Mouse (Mus musculus) midbrain, embryonic 12.5 days (tissue): Measurements from ENCODE around the gene Nfatc2. TPM values are rescaled to one million over a fixed set of nuclear protein-coding genes. Genes with fewer than 3 reads are reported as not detected.

ENCODE experiments used
- ATAC-seq: fragments of 200-750 bp; cut with Nextera tagmentation; 2 replicates; pipeline ENCODE4 v1.8.0; 2017; ENCODE audit warnings: low read depth, moderate TSS enrichment, moderate library complexity; ENCODE audit not compliant: low FRiP score
- H3K27ac ChIP-seq: fragments of 300-500 bp; sonication (generic); replicated peaks from 2 replicates; pipeline ENCODE4 v1.5.1; 2016; ENCODE audit warnings: mild to moderate bottlenecking
- H3K27me3 ChIP-seq: fragments of 300-500 bp; sonication (generic); 2 replicates; pipeline ENCODE4 v1.6.1; 2016; ENCODE audit warnings: mild to moderate bottlenecking
- H3K36me3 ChIP-seq: fragments of 300-500 bp; sonication (generic); 2 replicates; pipeline ENCODE4 v1.6.1; 2016
- H3K4me1 ChIP-seq: fragments of 300-500 bp; sonication (generic); 2 replicates; pipeline ENCODE4 v1.6.1; 2016
- H3K4me2 ChIP-seq: fragments of 300-500 bp; sonication (generic); replicated peaks from 2 replicates; pipeline ENCODE4 v1.6.1; 2016; ENCODE audit warnings: mild to moderate bottlenecking, moderate library complexity
- H3K4me3 ChIP-seq: fragments of 300-500 bp; sonication (generic); 2 replicates; pipeline ENCODE4 v1.5.1; 2016; ENCODE audit warnings: mild to moderate bottlenecking
- H3K9ac ChIP-seq: fragments of 300-500 bp; sonication (generic); replicated peaks from 2 replicates; pipeline ENCODE4 v1.6.1; 2016; ENCODE audit warnings: mild to moderate bottlenecking, moderate library complexity
- H3K9me3 ChIP-seq: fragments of 300-500 bp; sonication (generic); 2 replicates; pipeline ENCODE4 v1.6.1; 2016; ENCODE audit warnings: mild to moderate bottlenecking
- WGBS: fragments of 180-500 bp; shearing (Covaris S2); methylation state at CpG from one replicate; pipeline ENCODE4 v1.1.7; 2016; 5-methylcytosine and 5-hydroxymethylcytosine counted together
- polyA plus RNA-seq: library from polyadenylated mRNA; unstranded; fragments of >200 nt; fragmentation: Nextera tagmentation; extraction: Ambion mirVana; gene quantifications from 2 replicates; pipeline ENCODE4 v1.2.1, GENCODE M21; 2016

Gene Nfatc2
- 0.97 and 1.5 TPM in 2 replicates for polyA plus RNA-seq

- peak within 1 kb of the TSS; percentile 35; the same call in 1 of the 2 replicates for H3K27ac ChIP-seq
- peak within 1 kb of the TSS; percentile 53 for H3K4me3 ChIP-seq
- H3K9ac ChIP-seq: peak within 1 kb of the TSS; percentile 65
- H3K36me3 ChIP-seq: no peaks in the 10 kb centered on the region
- 2% methylated on average over 55 of the region's 56 CpGs for WGBS
- peak within 1 kb of the TSS; percentile 88 for H3K4me2 ChIP-seq
- H3K4me1 ChIP-seq: peaks cover 20% of the 10 kb centered on the region
- H3K27me3 ChIP-seq: peaks cover 81% of the 10 kb centered on the region
- H3K9me3 ChIP-seq: no peaks in the 10 kb centered on the region
- peak; percentile 81 for ATAC-seq
Observed at GRCm38 (mm10) chr2:168601491-168602386, at the start of gene Nfatc2. Gene Nfatc2, minus strand, starts transcription at chr2:168601657.

- peaks cover 69% of the 10 kb centered on the region for H3K36me3 ChIP-seq
- H3K27ac ChIP-seq: no peak overlapping the region
- H3K27me3 ChIP-seq: no peaks in the 10 kb centered on the region
- no peaks in the 10 kb centered on the region for H3K9me3 ChIP-seq
- 86% methylated on average over 8 of the region's 8 CpGs for WGBS
- ATAC-seq: no peak
- H3K9ac ChIP-seq: no peak overlapping the region
- H3K4me2 ChIP-seq: no peak overlapping the region
- peaks cover 13% of the 10 kb centered on the region for H3K4me1 ChIP-seq
- H3K4me3 ChIP-seq: no peak overlapping the region
Observed at GRCm38 (mm10) chr2:168648171-168648570, 46.7 kb upstream of the Nfatc2 start.

GRCm38 (mm10) chr2:168644855-168645254 lies 43.4 kb upstream of the Nfatc2 start:
- Histone ChIP-seq H3K4me2 (no peak overlapping the region), H3K4me3 (no peak overlapping the region), H3K27me3 (no peaks in the 10 kb centered on the region), H3K9me3 (no peaks in the 10 kb centered on the region), H3K9ac (no peak overlapping the region), H3K27ac (no peak overlapping the region), H3K36me3 (peaks cover 66% of the 10 kb centered on the region), H3K4me1 (peaks cover 28% of the 10 kb centered on the region)
- no peak for ATAC-seq
- WGBS: 52% methylated on average over 6 of the region's 6 CpGs

- H3K27me3 ChIP-seq: no peaks in the 10 kb centered on the region; the same call in 1 of the 2 replicates
- peaks cover 28% of the 10 kb centered on the region for H3K4me1 ChIP-seq
- no peaks in the 10 kb centered on the region for H3K9me3 ChIP-seq
- no peak overlapping the region for H3K27ac ChIP-seq
- H3K4me2 ChIP-seq: no peak overlapping the region
- no peak overlapping the region for H3K4me3 ChIP-seq
- ATAC-seq: no peak
- H3K9ac ChIP-seq: no peak overlapping the region
- peaks cover 66% of the 10 kb centered on the region for H3K36me3 ChIP-seq
- 83% methylated on average over 20 of the region's 20 CpGs for WGBS
Observed at GRCm38 (mm10) chr2:168643524-168644177, 42.2 kb upstream of the Nfatc2 start.

GRCm38 (mm10) chr2:168642187-168642586 lies 40.7 kb upstream of the Nfatc2 start:
- Histone ChIP-seq H3K27ac (peak overlapping the region; percentile 78), H3K27me3 (no peaks in the 10 kb centered on the region; the same call in 1 of the 2 replicates), H3K36me3 (peaks cover 65% of the 10 kb centered on the region), H3K4me2 (no peak overlapping the region), H3K4me1 (peaks cover 28% of the 10 kb centered on the region), H3K9ac (no peak overlapping the region), H3K4me3 (no peak overlapping the region), H3K9me3 (no peaks in the 10 kb centered on the region)
- peak; percentile 79 for ATAC-seq
- WGBS: 22% methylated on average over 11 of the region's 11 CpGs

- H3K4me2 ChIP-seq: no peak overlapping the region
- no peak for ATAC-seq
- peaks cover 64% of the 10 kb centered on the region for H3K36me3 ChIP-seq
- WGBS: 94% methylated on average over 9 of the region's 9 CpGs
- H3K4me3 ChIP-seq: no peak overlapping the region
- peaks cover 28% of the 10 kb centered on the region for H3K4me1 ChIP-seq
- no peak overlapping the region for H3K9ac ChIP-seq
- no peaks in the 10 kb centered on the region; the same call in 1 of the 2 replicates for H3K27me3 ChIP-seq
- no peaks in the 10 kb centered on the region for H3K9me3 ChIP-seq
- H3K27ac ChIP-seq: no peak overlapping the region
Observed at GRCm38 (mm10) chr2:168640460-168640859, 39.0 kb upstream of the Nfatc2 start.

GRCm38 (mm10) chr2:168634881-168635280 lies 33.4 kb upstream of the Nfatc2 start:
- H3K4me1 ChIP-seq: 0 out of 2 replicates have a peak, but pooled peaks cover 7% of the 10 kb centered on the region
- no peak for ATAC-seq
- H3K27ac ChIP-seq: no peak overlapping the region
- H3K36me3 ChIP-seq: peaks cover 57% of the 10 kb centered on the region
- H3K27me3 ChIP-seq: no peaks in the 10 kb centered on the region; the same call in 1 of the 2 replicates
- H3K4me3 ChIP-seq: no peak overlapping the region
- no peak overlapping the region for H3K9ac ChIP-seq
- H3K4me2 ChIP-seq: no peak overlapping the region
- no peaks in the 10 kb centered on the region for H3K9me3 ChIP-seq
- 86% methylated on average over 7 of the region's 7 CpGs for WGBS

GRCm38 (mm10) chr2:168633301-168633816 lies 31.9 kb upstream of the Nfatc2 start:
- Histone ChIP-seq H3K9ac (no peak overlapping the region), H3K9me3 (no peaks in the 10 kb centered on the region), H3K4me2 (no peak overlapping the region), H3K4me1 (peaks cover 9% of the 10 kb centered on the region; the same call in 1 of the 2 replicates), H3K27me3 (no peaks in the 10 kb centered on the region), H3K36me3 (peaks cover 43% of the 10 kb centered on the region), H3K4me3 (no peak overlapping the region), H3K27ac (peak overlapping the region; percentile 6; the same call in 1 of the 2 replicates)
- ATAC-seq: no peak
- WGBS: 56% methylated on average over 14 of the region's 14 CpGs

- no peaks in the 10 kb centered on the region for H3K9me3 ChIP-seq
- 0 out of 2 replicates have a peak overlapping the region, but pooled peaks have one; percentile 6 for H3K27ac ChIP-seq
- H3K27me3 ChIP-seq: no peaks in the 10 kb centered on the region
- H3K4me2 ChIP-seq: no peak overlapping the region
- H3K4me3 ChIP-seq: no peak overlapping the region
- peaks cover 10% of the 10 kb centered on the region; the same call in 1 of the 2 replicates for H3K4me1 ChIP-seq
- no peak overlapping the region for H3K9ac ChIP-seq
- no peak for ATAC-seq
- 85% methylated on average over 6 of the region's 6 CpGs for WGBS
- H3K36me3 ChIP-seq: peaks cover 36% of the 10 kb centered on the region
Observed at GRCm38 (mm10) chr2:168632543-168632942, 31.1 kb upstream of the Nfatc2 start.

- WGBS: 29% methylated on average over 8 of the region's 8 CpGs
- H3K36me3 ChIP-seq: peaks cover 8% of the 10 kb centered on the region
- H3K27ac ChIP-seq: no peak overlapping the region
- H3K9ac ChIP-seq: no peak overlapping the region
- no peak overlapping the region for H3K4me2 ChIP-seq
- peak; percentile 41; the same call in 1 of the 2 replicates for ATAC-seq
- no peaks in the 10 kb centered on the region for H3K9me3 ChIP-seq
- peaks cover 24% of the 10 kb centered on the region for H3K4me1 ChIP-seq
- H3K4me3 ChIP-seq: no peak overlapping the region
- no peaks in the 10 kb centered on the region for H3K27me3 ChIP-seq
Observed at GRCm38 (mm10) chr2:168628787-168629186, 27.3 kb upstream of the Nfatc2 start.

GRCm38 (mm10) chr2:168627829-168628770 lies 26.6 kb upstream of the Nfatc2 start:
- no peak overlapping the region for H3K9ac ChIP-seq
- H3K4me3 ChIP-seq: no peak overlapping the region
- H3K36me3 ChIP-seq: peaks cover 3% of the 10 kb centered on the region; the same call in 1 of the 2 replicates
- no peak overlapping the region for H3K4me2 ChIP-seq
- no peak overlapping the region for H3K27ac ChIP-seq
- WGBS: 70% methylated on average over 20 of the region's 20 CpGs
- no peaks in the 10 kb centered on the region for H3K27me3 ChIP-seq
- H3K9me3 ChIP-seq: no peaks in the 10 kb centered on the region
- no peak for ATAC-seq
- H3K4me1 ChIP-seq: peaks cover 19% of the 10 kb centered on the region
